Mouse (Mus musculus): ENCODE results near the gene Secisbp2l. TPM values are rescaled to one million over a fixed set of nuclear protein-coding genes. Genes with fewer than 3 reads are reported as not detected.

The Secisbp2l gene
- total and polyA plus RNA-seq, 2 experiments from 2014 or later = 29.2 to 57.9 TPM

DNA sequence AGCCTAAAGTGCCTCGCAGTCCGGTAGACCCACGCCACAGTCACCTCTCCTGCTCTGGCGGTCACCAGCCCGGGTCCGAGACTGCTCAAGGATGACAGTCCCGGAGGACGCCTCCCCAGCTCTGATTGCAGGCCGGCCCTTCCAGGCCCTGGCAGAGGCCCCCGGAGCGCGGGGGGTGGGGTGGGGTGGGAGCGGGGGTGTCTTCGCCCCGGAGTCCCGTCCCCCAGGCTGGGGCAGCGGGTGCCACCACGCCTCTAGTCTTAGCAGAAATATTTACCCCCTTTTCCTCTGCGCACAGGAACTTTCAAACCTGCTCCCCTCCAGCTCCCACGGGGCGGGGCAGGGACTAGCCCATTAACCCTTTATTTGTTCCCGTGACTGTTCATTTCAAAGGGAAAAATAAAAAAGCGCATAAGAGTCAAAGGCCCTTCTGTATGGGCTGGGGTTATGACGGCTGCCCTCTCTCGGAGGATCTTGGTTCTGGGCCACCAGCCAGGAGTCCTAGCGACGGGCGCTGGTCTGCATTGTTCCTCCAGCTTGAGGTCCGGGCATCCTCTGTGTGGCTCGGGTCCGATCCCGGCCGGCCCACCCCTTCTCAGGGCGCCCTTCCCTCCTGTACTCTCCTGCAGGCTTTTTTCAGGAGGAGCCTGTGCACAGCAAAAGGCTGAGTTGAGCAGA lies 59.1 kb downstream of the Secisbp2l start:
- Histone ChIP-seq H3K36me3 (ENCODE audit: insufficient read depth, low read length) (no peaks in the 10 kb centered on the region), H3K4me3 (ENCODE audit: low read depth, low read length) (peak overlapping the region; percentile 47), H3K9me3 (ENCODE audit: low read length) (no peaks in the 10 kb centered on the region), H3K27me3 (ENCODE audit: insufficient read depth, low read length) (no peaks in the 10 kb centered on the region), H3K4me1 (ENCODE audit: insufficient read depth, low read length) (peaks cover 8% of the 10 kb centered on the region; the same call in 1 of the 2 replicates), H3K27ac (ENCODE audit: low read depth, low read length) (peak overlapping the region; percentile 57), H3K4me2 (ENCODE audit: low read depth, low read length, poor library complexity, severe bottlenecking) (peak overlapping the region; percentile 97), H3K9ac (replicated peaks; ENCODE audit: low read length, poor library complexity, severe bottlenecking) (peak overlapping the region; percentile 72)
- WGBS = 0% methylated on average over 34 of the region's 34 CpGs
- DNase-seq (ENCODE audit: low spot score) (peak; percentile 76), ATAC-seq (ENCODE audit: low FRiP score) (peak; percentile 78)
- TF ChIP-seq CTCF (IDR thresholded peaks at IDR 0.05) = peak; percentile 51

DNA sequence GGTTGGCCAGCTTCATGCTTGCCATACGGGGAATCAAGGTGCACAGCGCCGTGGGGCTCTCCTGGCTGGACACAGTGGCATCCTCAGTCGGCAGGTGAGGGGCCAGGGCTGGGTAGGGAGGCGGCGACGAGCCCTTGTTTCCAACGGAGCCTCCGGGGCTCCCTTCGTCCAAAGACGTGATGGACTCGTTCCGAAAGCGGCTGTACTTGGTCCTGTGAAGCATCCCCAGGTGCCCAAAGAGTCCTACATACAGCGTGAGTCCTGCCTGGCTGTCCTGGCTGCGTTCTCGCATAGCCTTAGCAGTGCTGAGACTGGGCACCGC lies 59.6 kb downstream of the Secisbp2l start:
- peaks cover 8% of the 10 kb centered on the region; the same call in 1 of the 2 replicates for H3K4me1 ChIP-seq (ENCODE audit: insufficient read depth, low read length)
- H3K9ac ChIP-seq (replicated peaks; ENCODE audit: low read length, poor library complexity, severe bottlenecking) = peak overlapping the region; percentile 72
- no peak overlapping the region for H3K27ac ChIP-seq (ENCODE audit: low read depth, low read length)
- H3K36me3 ChIP-seq (ENCODE audit: insufficient read depth, low read length) = no peaks in the 10 kb centered on the region
- TF ChIP-seq CTCF (IDR thresholded peaks at IDR 0.05) = no peak
- 2% methylated on average over 18 of the region's 18 CpGs for WGBS
- peak overlapping the region; percentile 97 for H3K4me2 ChIP-seq (ENCODE audit: low read depth, low read length, poor library complexity, severe bottlenecking)
- H3K9me3 ChIP-seq (ENCODE audit: low read length) = no peaks in the 10 kb centered on the region
- H3K4me3 ChIP-seq (ENCODE audit: low read depth, low read length) = peak overlapping the region; percentile 47
- DNase-seq (ENCODE audit: low spot score) (no peak), ATAC-seq (ENCODE audit: low FRiP score) (no peak; the same call in 1 of the 2 replicates)
- H3K27me3 ChIP-seq (ENCODE audit: insufficient read depth, low read length) = no peaks in the 10 kb centered on the region

DNA sequence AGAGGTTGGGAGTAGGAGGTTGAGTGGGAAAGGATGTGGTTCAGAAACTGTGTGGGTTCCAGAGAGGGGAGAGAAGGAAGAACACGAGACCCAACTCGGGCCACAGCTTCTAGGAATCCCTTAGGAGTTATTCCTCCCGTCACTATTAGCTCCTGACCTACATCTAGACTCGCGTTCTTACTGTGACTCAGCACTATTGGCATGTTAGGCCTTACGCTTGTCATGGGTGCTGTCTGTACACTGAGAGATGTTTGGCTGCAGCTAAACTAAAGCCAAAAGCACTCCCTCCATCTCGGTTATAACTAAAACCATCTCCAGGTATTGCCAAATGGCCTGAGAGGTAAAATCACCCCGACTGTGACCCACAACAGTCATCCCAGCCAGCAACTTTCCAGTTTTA lies 66.1 kb downstream of the Secisbp2l start:
- no peak overlapping the region for H3K4me2 ChIP-seq (ENCODE audit: low read depth, low read length, poor library complexity, severe bottlenecking)
- no peaks in the 10 kb centered on the region for H3K4me1 ChIP-seq (ENCODE audit: insufficient read depth, low read length)
- no peak overlapping the region for H3K9ac ChIP-seq (replicated peaks; ENCODE audit: low read length, poor library complexity, severe bottlenecking)
- H3K4me3 ChIP-seq (ENCODE audit: low read depth, low read length) = no peak overlapping the region
- DNase-seq (ENCODE audit: low spot score) = no peak
- 82% methylated on average over 8 of the region's 8 CpGs for WGBS
- H3K27me3 ChIP-seq (ENCODE audit: insufficient read depth, low read length) = no peaks in the 10 kb centered on the region
- TF ChIP-seq CTCF (IDR thresholded peaks at IDR 0.05) = no peak
- no peaks in the 10 kb centered on the region for H3K36me3 ChIP-seq (ENCODE audit: insufficient read depth, low read length)
- H3K27ac ChIP-seq (ENCODE audit: low read depth, low read length) = no peak overlapping the region
- H3K9me3 ChIP-seq (ENCODE audit: low read length) = no peaks in the 10 kb centered on the region
- ATAC-seq (ENCODE audit: low FRiP score) = no peak

DNA sequence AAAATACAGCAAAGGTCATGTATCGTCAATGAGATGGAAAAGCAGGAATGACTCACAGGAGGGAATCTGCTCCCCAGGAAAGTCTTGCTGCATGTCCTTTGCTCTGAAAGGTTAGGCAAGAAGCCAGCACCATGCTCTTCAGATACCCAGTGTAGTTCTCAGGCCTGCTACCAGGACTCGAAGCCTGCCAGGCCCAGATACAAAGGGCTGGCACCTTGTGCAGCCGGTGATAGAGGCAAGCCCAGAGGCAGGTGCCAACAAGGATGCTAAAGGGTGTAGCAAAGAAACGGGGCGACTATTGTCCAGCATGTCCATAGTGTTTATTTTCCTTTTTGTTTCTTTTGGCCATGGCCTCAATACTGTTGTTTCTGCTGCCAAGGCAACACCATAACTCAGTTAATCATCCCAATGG lies 76.2 kb downstream of the Secisbp2l start:
- Histone ChIP-seq H3K27me3 (ENCODE audit: insufficient read depth, low read length) (no peaks in the 10 kb centered on the region), H3K27ac (ENCODE audit: low read depth, low read length) (no peak overlapping the region), H3K36me3 (ENCODE audit: insufficient read depth, low read length) (no peaks in the 10 kb centered on the region), H3K9ac (replicated peaks; ENCODE audit: low read length, poor library complexity, severe bottlenecking) (no peak overlapping the region), H3K9me3 (ENCODE audit: low read length) (no peaks in the 10 kb centered on the region), H3K4me2 (ENCODE audit: low read depth, low read length, poor library complexity, severe bottlenecking) (no peak overlapping the region), H3K4me3 (ENCODE audit: low read depth, low read length) (no peak overlapping the region), H3K4me1 (ENCODE audit: insufficient read depth, low read length) (0 out of 2 replicates have a peak, but pooled peaks cover 3% of the 10 kb centered on the region)
- ATAC-seq (ENCODE audit: low FRiP score) (no peak), DNase-seq (ENCODE audit: low spot score) (peak; percentile 41)
- no peak for TF ChIP-seq CTCF (IDR thresholded peaks at IDR 0.05)
- 61% methylated on average over 5 of the region's 5 CpGs for WGBS

DNA sequence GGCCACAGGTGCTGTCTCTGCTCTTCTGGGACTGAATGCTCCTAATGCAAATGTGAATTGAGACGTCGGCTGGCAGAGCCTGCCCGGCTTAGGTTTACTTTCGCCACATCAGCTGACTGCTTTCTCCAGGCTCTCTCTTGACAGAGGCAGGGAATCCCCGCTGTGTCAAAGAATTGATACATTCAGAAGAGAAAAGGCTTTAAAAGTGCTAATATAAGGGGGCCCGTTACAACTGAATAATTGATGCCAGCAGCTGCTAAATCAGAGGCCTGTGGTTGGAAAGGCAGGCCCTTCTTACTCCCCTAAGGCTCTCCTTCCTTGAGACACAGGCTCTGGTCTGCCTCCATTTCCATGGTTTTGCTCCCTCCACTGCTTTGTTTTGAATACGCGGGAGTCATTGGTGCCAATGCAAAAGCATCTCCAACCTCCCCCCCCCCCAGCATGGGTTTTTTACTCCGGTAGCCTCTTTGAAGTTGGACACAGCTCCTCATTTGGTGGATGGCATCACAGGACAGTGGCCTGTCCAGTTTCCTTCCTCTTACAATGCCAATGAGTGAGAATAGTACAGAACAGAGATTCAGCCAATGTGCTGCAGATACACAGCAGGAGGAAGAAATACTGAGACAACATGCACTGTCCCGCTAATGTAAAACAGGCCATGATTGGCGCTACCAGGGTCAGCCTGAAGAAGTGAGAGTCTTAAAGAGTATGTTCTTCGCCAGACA lies 77.6 kb downstream of the Secisbp2l start:
- peak; percentile 41 for DNase-seq (ENCODE audit: low spot score)
- no peak overlapping the region for H3K27ac ChIP-seq (ENCODE audit: low read depth, low read length)
- no peaks in the 10 kb centered on the region for H3K36me3 ChIP-seq (ENCODE audit: insufficient read depth, low read length)
- WGBS = 26% methylated on average over 12 of the region's 12 CpGs
- H3K27me3 ChIP-seq (ENCODE audit: insufficient read depth, low read length) = no peaks in the 10 kb centered on the region
- H3K9me3 ChIP-seq (ENCODE audit: low read length) = no peaks in the 10 kb centered on the region
- TF ChIP-seq CTCF (IDR thresholded peaks at IDR 0.05) = no peak
- no peak overlapping the region for H3K9ac ChIP-seq (replicated peaks; ENCODE audit: low read length, poor library complexity, severe bottlenecking)
- 0 out of 2 replicates have a peak, but pooled peaks cover 3% of the 10 kb centered on the region for H3K4me1 ChIP-seq (ENCODE audit: insufficient read depth, low read length)
- H3K4me3 ChIP-seq (ENCODE audit: low read depth, low read length) = no peak overlapping the region
- ATAC-seq (ENCODE audit: low FRiP score) = peak; percentile 23; the same call in 1 of the 2 replicates
- H3K4me2 ChIP-seq (ENCODE audit: low read depth, low read length, poor library complexity, severe bottlenecking) = no peak overlapping the region

DNA sequence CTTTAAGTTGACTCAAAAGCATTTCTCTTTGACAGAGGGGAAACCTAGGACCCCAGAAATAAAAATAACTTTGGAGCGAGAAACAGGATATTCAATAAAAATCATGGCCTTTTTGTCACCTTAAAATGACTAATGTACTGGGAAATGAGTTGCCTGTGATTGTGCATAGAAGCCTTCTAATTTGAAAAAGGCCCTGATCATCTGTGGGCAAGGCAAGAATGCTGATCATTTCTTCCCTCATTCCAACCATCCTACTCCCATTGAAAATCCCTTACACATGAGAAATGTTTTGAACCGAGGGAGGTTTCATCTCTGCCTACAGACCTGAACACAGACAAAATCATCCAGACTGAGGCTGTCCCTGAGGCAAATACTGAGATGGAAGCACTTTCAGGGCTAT lies 79.8 kb downstream of the Secisbp2l start:
- H3K27me3 ChIP-seq (ENCODE audit: insufficient read depth, low read length) = no peaks in the 10 kb centered on the region
- no peak overlapping the region for H3K4me2 ChIP-seq (ENCODE audit: low read depth, low read length, poor library complexity, severe bottlenecking)
- no peaks in the 10 kb centered on the region for H3K9me3 ChIP-seq (ENCODE audit: low read length)
- H3K9ac ChIP-seq (replicated peaks; ENCODE audit: low read length, poor library complexity, severe bottlenecking) = no peak overlapping the region
- TF ChIP-seq CTCF (IDR thresholded peaks at IDR 0.05) = no peak
- no peak for ATAC-seq (ENCODE audit: low FRiP score)
- no peak overlapping the region for H3K27ac ChIP-seq (ENCODE audit: low read depth, low read length)
- no peak for DNase-seq (ENCODE audit: low spot score)
- H3K4me1 ChIP-seq (ENCODE audit: insufficient read depth, low read length) = 0 out of 2 replicates have a peak, but pooled peaks cover 3% of the 10 kb centered on the region
- H3K36me3 ChIP-seq (ENCODE audit: insufficient read depth, low read length) = no peaks in the 10 kb centered on the region
- no peak overlapping the region for H3K4me3 ChIP-seq (ENCODE audit: low read depth, low read length)
- 72% methylated on average over 2 of the region's 2 CpGs for WGBS

Data from midbrain, postnatal 0 days (tissue).